Mouse (Mus musculus): ENCODE measurements around the gene Nfia. TPM values are rescaled to one million over a fixed set of nuclear protein-coding genes. Genes with fewer than 3 reads are reported as not detected.

The Nfia gene
- polyA plus RNA-seq, 1 experiment, result 0.02 TPM

- Histone ChIP-seq H3K9me3 (no peaks in the 10 kb centered on the region), H3K27me3 (replicated peaks) (no peaks in the 10 kb centered on the region), H3K36me3 (replicated peaks; ENCODE audit: low read length) (no peaks in the 10 kb centered on the region), H3K4me1 (no peaks in the 10 kb centered on the region), H3K4me3 (replicated peaks) (no peak overlapping the region)
- TF ChIP-seq FLI1 (IDR thresholded peaks at IDR 0.05; ENCODE audit: low read length) (no peak), GATA1 (IDR thresholded peaks at IDR 0.05; ENCODE audit: borderline replicate concordance, low read length) (no peak)
These were observed 290.7 kb downstream of the Nfia start for GRCm38 (mm10) chr4:98063280-98063679.

GRCm38 (mm10) chr4:98076106-98076505 lies 303.6 kb downstream of the Nfia start:
- Histone ChIP-seq H3K9me3 (no peaks in the 10 kb centered on the region), H3K36me3 (replicated peaks; ENCODE audit: low read length) (no peaks in the 10 kb centered on the region), H3K4me1 (peaks cover 10% of the 10 kb centered on the region), H3K27me3 (replicated peaks) (peaks cover 4% of the 10 kb centered on the region), H3K4me3 (replicated peaks) (no peak overlapping the region)
- TF ChIP-seq FLI1 (IDR thresholded peaks at IDR 0.05; ENCODE audit: low read length) (no peak), GATA1 (IDR thresholded peaks at IDR 0.05; ENCODE audit: borderline replicate concordance, low read length) (no peak)

- H3K27me3 ChIP-seq (replicated peaks), result peaks cover 4% of the 10 kb centered on the region
- no peak overlapping the region for H3K4me3 ChIP-seq (replicated peaks)
- TF ChIP-seq GATA1 (IDR thresholded peaks at IDR 0.05; ENCODE audit: borderline replicate concordance, low read length), result no peak
- no peak for TF ChIP-seq FLI1 (IDR thresholded peaks at IDR 0.05; ENCODE audit: low read length)
- H3K36me3 ChIP-seq (replicated peaks; ENCODE audit: low read length), result no peaks in the 10 kb centered on the region
- peaks cover 10% of the 10 kb centered on the region for H3K4me1 ChIP-seq
- H3K9me3 ChIP-seq, result no peaks in the 10 kb centered on the region
These were observed 304.1 kb downstream of the Nfia start for GRCm38 (mm10) chr4:98076624-98077023.

GRCm38 (mm10) chr4:98080586-98080985 lies 308.1 kb downstream of the Nfia start:
- Histone ChIP-seq H3K4me1 (peaks cover 21% of the 10 kb centered on the region), H3K9me3 (no peaks in the 10 kb centered on the region), H3K4me3 (replicated peaks) (no peak overlapping the region), H3K36me3 (replicated peaks; ENCODE audit: low read length) (no peaks in the 10 kb centered on the region), H3K27me3 (replicated peaks) (peaks cover 6% of the 10 kb centered on the region)
- no peak for TF ChIP-seq FLI1 (IDR thresholded peaks at IDR 0.05; ENCODE audit: low read length)
- no peak for TF ChIP-seq GATA1 (IDR thresholded peaks at IDR 0.05; ENCODE audit: borderline replicate concordance, low read length)

- Histone ChIP-seq H3K4me3 (replicated peaks) (no peak overlapping the region), H3K27me3 (replicated peaks) (peaks cover 6% of the 10 kb centered on the region), H3K36me3 (replicated peaks; ENCODE audit: low read length) (no peaks in the 10 kb centered on the region), H3K9me3 (no peaks in the 10 kb centered on the region), H3K4me1 (peaks cover 16% of the 10 kb centered on the region)
- TF ChIP-seq GATA1 (IDR thresholded peaks at IDR 0.05; ENCODE audit: borderline replicate concordance, low read length), result no peak
- TF ChIP-seq FLI1 (IDR thresholded peaks at IDR 0.05; ENCODE audit: low read length), result no peak
These were observed 309.4 kb downstream of the Nfia start for GRCm38 (mm10) chr4:98081962-98082361.

- no peak overlapping the region for H3K4me3 ChIP-seq (replicated peaks)
- no peaks in the 10 kb centered on the region for H3K9me3 ChIP-seq
- H3K4me1 ChIP-seq, result peaks cover 18% of the 10 kb centered on the region
- peaks cover 6% of the 10 kb centered on the region for H3K27me3 ChIP-seq (replicated peaks)
- H3K36me3 ChIP-seq (replicated peaks; ENCODE audit: low read length), result no peaks in the 10 kb centered on the region
- no peak for TF ChIP-seq GATA1 (IDR thresholded peaks at IDR 0.05; ENCODE audit: borderline replicate concordance, low read length)
- TF ChIP-seq FLI1 (IDR thresholded peaks at IDR 0.05; ENCODE audit: low read length), result no peak
These were observed 310.0 kb downstream of the Nfia start for GRCm38 (mm10) chr4:98082512-98082911.

GRCm38 (mm10) chr4:98085060-98085459 lies 312.5 kb downstream of the Nfia start:
- no peak for TF ChIP-seq FLI1 (IDR thresholded peaks at IDR 0.05; ENCODE audit: low read length)
- TF ChIP-seq GATA1 (IDR thresholded peaks at IDR 0.05; ENCODE audit: borderline replicate concordance, low read length), result no peak
- H3K4me3 ChIP-seq (replicated peaks), result no peak overlapping the region
- peaks cover 18% of the 10 kb centered on the region for H3K4me1 ChIP-seq
- no peaks in the 10 kb centered on the region for H3K36me3 ChIP-seq (replicated peaks; ENCODE audit: low read length)
- no peaks in the 10 kb centered on the region for H3K9me3 ChIP-seq
- H3K27me3 ChIP-seq (replicated peaks), result peaks cover 4% of the 10 kb centered on the region

GRCm38 (mm10) chr4:98086976-98087375 lies 314.4 kb downstream of the Nfia start:
- H3K36me3 ChIP-seq (replicated peaks; ENCODE audit: low read length), result no peaks in the 10 kb centered on the region
- H3K4me3 ChIP-seq (replicated peaks), result no peak overlapping the region
- H3K27me3 ChIP-seq (replicated peaks), result peaks cover 2% of the 10 kb centered on the region
- H3K9me3 ChIP-seq, result no peaks in the 10 kb centered on the region
- H3K4me1 ChIP-seq, result peaks cover 28% of the 10 kb centered on the region
- TF ChIP-seq FLI1 (IDR thresholded peaks at IDR 0.05; ENCODE audit: low read length), result no peak

GRCm38 (mm10) chr4:98089985-98090384 lies 317.5 kb downstream of the Nfia start:
- H3K27me3 ChIP-seq (replicated peaks), result peaks cover 3% of the 10 kb centered on the region
- no peak overlapping the region for H3K4me3 ChIP-seq (replicated peaks)
- no peaks in the 10 kb centered on the region for H3K36me3 ChIP-seq (replicated peaks; ENCODE audit: low read length)
- peaks cover 31% of the 10 kb centered on the region for H3K4me1 ChIP-seq
- TF ChIP-seq FLI1 (IDR thresholded peaks at IDR 0.05; ENCODE audit: low read length), result no peak
- no peak for TF ChIP-seq GATA1 (IDR thresholded peaks at IDR 0.05; ENCODE audit: borderline replicate concordance, low read length)
- H3K9me3 ChIP-seq, result no peaks in the 10 kb centered on the region

GRCm38 (mm10) chr4:98090586-98090985 lies 318.1 kb downstream of the Nfia start:
- H3K4me3 ChIP-seq (replicated peaks), result no peak overlapping the region
- H3K4me1 ChIP-seq, result peaks cover 31% of the 10 kb centered on the region
- no peaks in the 10 kb centered on the region for H3K36me3 ChIP-seq (replicated peaks; ENCODE audit: low read length)
- peaks cover 1% of the 10 kb centered on the region for H3K27me3 ChIP-seq (replicated peaks)
- no peaks in the 10 kb centered on the region for H3K9me3 ChIP-seq
- no peak for TF ChIP-seq GATA1 (IDR thresholded peaks at IDR 0.05; ENCODE audit: borderline replicate concordance, low read length)
- TF ChIP-seq FLI1 (IDR thresholded peaks at IDR 0.05; ENCODE audit: low read length), result no peak

GRCm38 (mm10) chr4:98091368-98091827 lies 318.9 kb downstream of the Nfia start:
- H3K4me3 ChIP-seq (replicated peaks), result no peak overlapping the region
- no peaks in the 10 kb centered on the region for H3K9me3 ChIP-seq
- H3K4me1 ChIP-seq, result peaks cover 31% of the 10 kb centered on the region
- H3K36me3 ChIP-seq (replicated peaks; ENCODE audit: low read length), result no peaks in the 10 kb centered on the region
- peaks cover 1% of the 10 kb centered on the region for H3K27me3 ChIP-seq (replicated peaks)
- TF ChIP-seq FLI1 (IDR thresholded peaks at IDR 0.05; ENCODE audit: low read length), result no peak
- no peak for TF ChIP-seq GATA1 (IDR thresholded peaks at IDR 0.05; ENCODE audit: borderline replicate concordance, low read length)
